Mouse (Mus musculus) heart, postnatal 14 days (tissue): ENCODE results near the gene Bpifb6. TPM values are rescaled to one million over a fixed set of nuclear protein-coding genes. Genes with fewer than 3 reads are reported as not detected.

Source experiments
- DNase-seq, 2 experiments: peaks; one replicate each; pipeline ENCODE4 v3.0.0; 2021 to 2022
- intact Hi-C: fragments of 180-260 bp; cut with DNase I; formaldehyde crosslinking; loops from one replicate; pipeline ENCODE4 v1.15.1; 2025
- long read RNA-seq, 2 experiments: library from polyadenylated mRNA; stranded (forward); transcript quantifications; one replicate each; pipeline ENCODE4 v2.0.0; 2021
- total RNA-seq, 2 experiments: library from RNA; stranded (reverse); gene quantifications; 2 replicates each; pipeline ENCODE4 v1.2.3; 2021

Gene Bpifb6
- total RNA-seq, result not detected
- long read RNA-seq, experiment 1, result 0 reads
- long read RNA-seq, experiment 2, result 0 reads

DNA sequence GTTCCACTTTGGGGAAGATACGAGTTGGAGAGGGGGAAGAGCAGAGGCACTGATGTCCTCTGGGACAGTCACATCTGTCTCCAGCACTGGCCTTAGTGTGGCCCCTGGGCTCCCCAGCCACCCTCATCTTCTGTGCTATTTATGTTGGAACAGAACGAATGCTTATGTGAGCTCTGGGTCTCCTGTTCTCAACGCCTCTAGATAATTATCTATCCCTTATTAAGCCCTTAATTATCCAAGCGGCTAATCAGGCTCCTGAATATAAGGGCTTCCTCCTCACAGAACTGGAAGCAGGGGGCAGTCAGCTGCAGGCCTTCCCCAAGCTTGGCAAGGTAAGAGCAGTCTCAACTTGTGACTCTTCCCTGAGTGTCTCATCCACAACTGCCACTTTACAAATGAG lies at the start of gene Bpifb6:
Gene Bpifb6, plus strand, starts transcription at position 301 of the 400 bp plus-strand sequence.
- no peak for DNase-seq
- intact Hi-C loops, result no loop called here

GRCm38 (mm10) chr2:153851030-153851360 lies 49.2 kb upstream of the Bpifb6 start:
- peak; percentile 64 to 73 for DNase-seq
- intact Hi-C loops, result loop anchor here (1.0 to 5.0 kb wide), 3 partner anchors 44 to 183 kb away; no protein-coding TSS in a partner anchor

DNA sequence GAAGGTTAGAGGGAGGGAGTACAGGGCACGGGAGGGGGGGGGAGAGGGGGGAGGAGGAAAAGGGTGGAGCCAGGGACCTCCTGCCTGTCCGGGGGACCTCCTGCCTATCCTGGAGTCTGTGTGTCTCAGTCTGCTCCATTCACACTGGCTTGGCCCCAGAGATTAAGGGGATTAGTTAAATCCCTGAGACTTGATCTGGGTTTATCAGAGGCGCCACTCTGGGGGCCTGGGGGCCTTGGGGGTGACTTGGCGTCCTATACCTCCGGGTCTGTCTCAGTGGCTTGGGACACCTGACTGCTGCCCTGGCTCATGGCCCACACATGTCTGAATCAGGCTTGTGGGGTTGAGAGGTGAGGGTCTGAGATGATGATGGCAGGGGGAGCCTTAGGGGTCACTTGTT lies 46.6 kb upstream of the Bpifb6 start:
- no peak for DNase-seq
- intact Hi-C loops, result loop anchor here (5.0 kb wide), 1 partner anchor 46 kb away; no protein-coding TSS in a partner anchor

GRCm38 (mm10) chr2:153859581-153859980 lies 40.6 kb upstream of the Bpifb6 start:
- DNase-seq, result no peak

GRCm38 (mm10) chr2:153860315-153860714 lies 39.9 kb upstream of the Bpifb6 start:
- DNase-seq, result no peak
- intact Hi-C loops, result no loop called here

More at GRCm38 (mm10) chr2:153859581-153859980, 40.6 kb upstream of the Bpifb6 start:
- intact Hi-C loops, result no loop called here

- no peak for DNase-seq
- intact Hi-C loops, result no loop called here
Measured at GRCm38 (mm10) chr2:153860715-153861114, 39.5 kb upstream of the Bpifb6 start.

GRCm38 (mm10) chr2:153861960-153862359 lies 38.2 kb upstream of the Bpifb6 start:
- no peak for DNase-seq
- intact Hi-C loops, result no loop called here

GRCm38 (mm10) chr2:153870984-153871383 lies 29.2 kb upstream of the Bpifb6 start, which contains the start of gene Sun5:
Gene Sun5 (minus strand): TSS chr2:153871084.
- DNase-seq, result no peak

DNA sequence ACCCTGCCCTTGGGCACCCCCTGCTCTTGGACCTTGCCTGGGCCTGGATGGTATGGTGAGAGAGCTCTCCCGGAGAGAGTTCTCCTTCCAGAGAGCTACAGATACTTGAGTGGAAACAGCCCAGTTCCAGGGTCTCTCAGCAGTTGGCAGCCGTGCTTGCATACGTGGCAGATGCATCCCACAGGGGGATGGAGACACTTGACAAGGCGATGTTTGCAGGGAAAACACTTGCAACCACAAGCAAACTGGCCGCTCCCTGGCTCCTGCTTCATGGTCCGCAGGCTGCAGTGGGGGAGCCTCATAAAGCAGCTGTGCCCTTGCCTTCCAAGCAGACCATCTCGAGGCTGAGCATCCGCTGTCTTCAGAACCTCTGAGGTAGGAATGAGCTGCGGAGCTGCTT lies 25.4 kb upstream of the Bpifb6 start, which contains the start of gene Bpifb2:
Gene Bpifb2, plus strand, starts transcription at position 301 of the 400 bp plus-strand sequence.
- intact Hi-C loops, result no loop called here

More at GRCm38 (mm10) chr2:153870984-153871383, 29.2 kb upstream of the Bpifb6 start, which contains the start of gene Sun5:
- intact Hi-C loops, result no loop called here

DNA sequence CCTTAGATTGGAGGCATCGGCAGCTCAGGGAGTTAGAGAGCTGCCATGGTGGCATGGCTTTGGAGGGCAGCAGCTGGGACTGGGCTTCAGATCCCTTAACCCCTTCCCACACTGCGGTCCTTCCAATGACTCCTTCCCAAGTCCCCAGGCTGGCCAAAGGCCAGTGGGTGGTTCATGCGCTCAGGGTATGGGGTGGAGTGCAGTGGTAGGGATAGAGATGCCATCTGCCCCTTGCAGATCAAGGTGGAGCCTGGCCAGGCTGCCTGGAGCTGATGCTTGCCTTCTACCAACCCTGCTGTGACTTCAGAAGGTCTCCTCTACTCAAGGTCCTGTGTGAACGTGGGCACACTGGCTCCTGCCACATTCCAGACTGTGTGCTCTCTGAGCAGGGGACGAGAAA lies 1.1 kb upstream of the Bpifb6 start:
- no peak for DNase-seq
- intact Hi-C loops, result no loop called here

More for the DNA sequence above, 25.4 kb upstream of the Bpifb6 start, which contains the start of gene Bpifb2:
- DNase-seq, result no peak

GRCm38 (mm10) chr2:153902726-153903125 lies 2.5 kb downstream of the Bpifb6 start:
- intact Hi-C loops, result no loop called here
- DNase-seq, result no peak

DNA sequence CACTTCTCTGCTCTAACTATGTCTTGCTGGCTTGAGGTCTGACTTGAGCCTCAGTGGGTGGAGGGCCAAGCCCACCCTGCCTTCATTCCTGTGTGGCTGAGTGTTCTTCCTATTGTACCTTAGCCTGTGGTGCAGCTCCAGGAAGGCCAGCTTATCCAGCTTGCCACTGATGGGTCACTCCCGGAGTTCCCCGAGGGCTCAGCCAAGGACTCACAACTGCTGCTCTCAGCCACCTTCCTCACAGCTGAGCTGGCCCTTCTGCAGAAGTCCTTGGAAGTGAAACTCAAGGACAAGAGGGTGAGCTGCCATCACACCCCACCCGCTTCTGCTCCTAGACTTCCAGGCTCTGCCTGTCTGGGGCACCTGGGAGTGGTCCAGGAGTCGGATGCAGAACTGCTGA lies 6.4 kb downstream of the Bpifb6 start:
- no peak for DNase-seq
- intact Hi-C loops, result no loop called here

- DNase-seq, result peak; percentile 29 to 53
- intact Hi-C loops, result no loop called here
Measured at GRCm38 (mm10) chr2:153914151-153914550, 14.0 kb downstream of the Bpifb6 start.

- intact Hi-C loops, result no loop called here
- DNase-seq, result no peak
Measured at GRCm38 (mm10) chr2:153917930-153918329, 17.7 kb downstream of the Bpifb6 start, which contains the start of gene Bpifb3. Gene Bpifb3 (plus strand): TSS chr2:153918230.

DNA sequence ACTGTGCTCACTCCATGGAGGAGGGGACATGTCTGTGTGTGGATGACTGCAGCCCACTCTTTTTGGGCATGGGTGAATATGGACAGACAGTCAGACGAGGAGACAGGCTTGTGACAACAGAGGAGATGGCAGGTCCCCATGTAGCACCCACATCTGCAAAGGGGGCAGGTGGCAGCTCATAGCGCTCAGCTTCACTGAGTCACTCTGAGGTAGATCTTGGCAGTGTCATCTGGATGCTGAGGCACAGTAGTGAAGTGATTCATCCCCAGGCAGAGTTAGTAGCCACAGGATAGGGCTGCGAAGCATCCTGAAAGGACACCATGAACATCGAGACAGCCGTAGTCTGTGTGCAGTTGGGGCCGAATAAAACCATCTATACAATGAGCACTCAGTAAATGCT lies 21.1 kb downstream of the Bpifb6 start:
- intact Hi-C loops, result no loop called here
- DNase-seq, result no peak

GRCm38 (mm10) chr2:153929871-153930413 lies 29.8 kb downstream of the Bpifb6 start:
- peak; percentile 45 to 73 for DNase-seq
- intact Hi-C loops, result loop anchor here (1.0 to 5.0 kb wide), 2 partner anchors 123 to 263 kb away; no protein-coding TSS in a partner anchor

DNA sequence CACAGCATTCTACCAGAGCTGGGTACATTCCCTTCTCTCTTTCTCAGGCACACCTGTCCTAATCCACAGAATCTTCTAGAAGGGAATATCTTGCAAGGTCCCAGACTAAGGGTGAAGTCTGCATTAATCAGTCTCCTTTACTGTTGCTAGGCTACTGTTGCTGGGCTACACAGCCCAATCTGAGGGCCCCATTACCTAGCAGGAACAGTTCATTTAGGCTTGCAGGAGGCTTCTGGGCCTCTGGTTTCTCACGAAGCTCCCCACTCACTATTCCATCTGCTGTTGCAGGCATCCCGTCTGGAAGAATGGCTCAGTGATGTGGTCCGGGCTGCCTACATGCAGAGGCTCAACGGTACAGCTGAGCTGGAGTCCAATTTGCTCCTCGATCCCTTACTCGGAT lies 30.9 kb downstream of the Bpifb6 start:
- intact Hi-C loops, result loop anchor here (5.0 kb wide), 1 partner anchor 264 kb away; no protein-coding TSS in a partner anchor
- no peak for DNase-seq

GRCm38 (mm10) chr2:153933311-153933710 lies 33.1 kb downstream of the Bpifb6 start:
- intact Hi-C loops, result loop anchor here (5.0 kb wide), 1 partner anchor 266 kb away; no protein-coding TSS in a partner anchor
- DNase-seq, result no peak

GRCm38 (mm10) chr2:153935348-153935747 lies 35.2 kb downstream of the Bpifb6 start:
- no peak for DNase-seq
- intact Hi-C loops, result no loop called here

DNA sequence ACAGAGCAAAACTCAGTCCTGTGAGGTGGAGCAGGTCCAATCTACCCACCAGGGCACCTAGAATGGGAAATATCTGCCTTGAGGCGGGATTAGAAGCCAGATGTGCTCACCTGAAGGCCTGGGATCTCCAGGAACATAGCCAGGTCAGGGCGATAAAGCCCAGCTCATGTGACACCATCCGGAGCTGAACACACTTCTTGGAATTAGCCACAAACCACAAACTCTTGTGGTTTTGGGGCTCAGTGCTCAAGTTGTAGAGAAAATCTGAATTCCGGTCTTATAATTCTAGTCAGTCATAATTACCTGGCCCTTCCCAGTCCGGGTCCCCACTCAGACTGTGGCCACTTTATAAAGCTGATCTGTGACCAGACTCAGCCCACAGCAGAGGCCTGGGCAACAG lies 37.7 kb downstream of the Bpifb6 start, which contains the start of gene Bpifb4:
Gene Bpifb4, plus strand, starts transcription at position 370 of the 400 bp plus-strand sequence.
- no peak for DNase-seq
- intact Hi-C loops, result no loop called here

DNA sequence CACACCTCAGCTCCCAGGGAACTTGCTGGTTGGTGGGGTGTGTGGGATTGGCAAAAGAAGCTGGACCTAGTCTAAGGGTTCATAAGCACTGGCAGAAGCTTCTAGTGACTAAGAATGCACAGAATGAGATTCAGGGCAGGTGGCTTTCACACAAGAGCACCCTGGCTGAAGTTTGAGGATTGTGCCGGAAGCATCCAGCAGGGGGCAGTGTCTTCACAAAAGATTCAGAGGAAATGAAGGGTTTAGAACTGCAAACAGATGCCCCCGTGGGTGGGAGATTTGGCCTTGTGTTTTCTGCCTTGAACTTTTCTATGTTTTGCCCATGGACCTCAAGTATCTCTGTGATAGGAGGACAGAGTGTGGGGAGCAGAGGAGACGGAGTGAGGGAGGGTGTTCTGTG lies 43.3 kb downstream of the Bpifb6 start:
- peak; percentile 12 to 53 for DNase-seq
- intact Hi-C loops, result no loop called here

- intact Hi-C loops, result no loop called here
- no peak for DNase-seq
Measured at GRCm38 (mm10) chr2:153944567-153944966, 44.4 kb downstream of the Bpifb6 start.
